Mouse (Mus musculus): ENCODE data around the gene Dzip1.

Gene Dzip1

DNA sequence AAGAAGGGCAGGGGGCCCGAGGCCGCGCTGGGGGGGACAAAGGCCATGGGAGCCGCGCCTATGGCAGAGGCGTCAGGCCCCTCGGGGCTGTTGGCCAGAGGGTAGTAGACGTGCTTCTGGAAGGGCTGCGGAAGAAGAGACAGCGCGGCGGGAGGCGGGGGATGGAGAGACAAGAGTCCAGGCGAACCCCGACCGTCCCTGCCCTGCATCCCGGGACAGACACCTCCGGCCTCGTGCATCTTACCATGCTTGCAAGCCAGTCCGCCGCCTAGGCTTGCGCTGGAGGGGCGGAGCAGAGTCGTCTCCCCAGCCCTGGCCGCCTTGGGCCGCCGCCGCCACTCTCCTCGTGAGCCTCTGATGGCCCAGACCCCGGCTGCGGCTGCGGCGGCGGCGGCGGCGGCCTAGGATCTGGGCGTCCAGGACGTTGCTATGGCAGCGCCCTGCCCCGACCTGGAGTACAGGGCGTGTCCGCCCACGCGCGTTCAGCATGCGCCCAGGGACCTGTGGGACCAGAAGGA lies 2.5 kb downstream of the Dzip1 start:
- DNase-seq (ENCODE audit: low spot score in 2 of 2) = no peak

DNA sequence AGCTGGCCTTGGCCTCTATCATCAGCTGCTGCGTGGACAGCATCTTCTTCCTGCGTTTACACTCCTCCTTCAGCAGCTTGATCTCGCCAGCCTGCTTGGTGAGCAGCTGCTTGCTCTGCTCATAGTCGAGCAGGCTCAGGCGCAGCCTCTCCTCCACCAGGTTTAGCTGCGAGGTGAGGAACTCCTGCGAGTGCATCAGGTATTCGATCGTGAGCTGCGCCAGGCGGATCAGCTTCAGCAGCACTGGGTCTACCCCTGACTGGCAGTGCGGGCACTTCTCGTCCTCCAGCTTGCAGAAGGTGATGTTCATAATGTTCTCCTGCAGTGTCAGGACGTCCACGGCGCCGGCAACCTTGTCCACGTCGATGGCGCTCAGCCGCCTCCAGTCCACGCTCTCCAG lies 3.0 kb downstream of the Dzip1 start:
- no peak for DNase-seq (ENCODE audit: low spot score in 2 of 2)

DNA sequence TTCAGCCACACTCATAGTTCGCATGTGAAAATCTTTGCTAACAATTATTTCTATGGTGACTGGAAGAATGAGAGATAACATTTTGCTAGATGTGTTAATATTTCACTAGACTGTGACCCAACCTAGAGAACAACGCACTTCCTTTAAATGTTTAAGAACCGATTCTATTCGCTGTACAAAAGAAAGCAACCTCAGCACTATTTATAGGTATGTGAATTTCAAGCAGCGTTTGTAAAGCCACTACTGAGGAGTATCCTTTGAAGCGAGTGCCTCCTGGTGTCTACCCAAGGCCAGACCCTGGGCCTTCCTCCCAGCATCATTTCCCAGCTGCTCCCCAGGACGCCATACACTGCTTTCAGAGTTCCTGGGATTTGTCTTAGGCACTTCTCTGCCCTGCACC lies 4.6 kb downstream of the Dzip1 start:
- DNase-seq (ENCODE audit: low spot score in 2 of 2) = no peak

DNA sequence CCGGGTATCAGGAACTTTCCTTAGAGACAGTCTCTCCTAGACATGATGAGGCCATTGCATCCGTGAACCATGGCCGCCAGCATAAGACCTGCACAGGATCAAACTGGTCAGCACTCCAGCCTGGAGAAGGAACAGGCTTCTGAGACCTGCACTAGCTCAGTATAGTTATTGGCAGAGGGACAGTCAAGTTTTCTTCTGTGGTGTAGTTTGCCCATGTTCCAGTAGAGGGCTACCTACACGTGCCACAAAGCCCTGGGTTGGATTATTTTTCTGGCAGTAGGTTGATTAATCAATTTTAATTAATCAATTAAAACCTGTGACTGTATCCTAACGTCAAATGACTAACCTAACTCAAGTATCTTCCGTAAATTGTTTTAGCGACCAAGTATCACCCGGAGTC lies 6.2 kb downstream of the Dzip1 start:
- DNase-seq (ENCODE audit: low spot score in 2 of 2) = peak in 1 of 2 experiments; percentile 41

DNA sequence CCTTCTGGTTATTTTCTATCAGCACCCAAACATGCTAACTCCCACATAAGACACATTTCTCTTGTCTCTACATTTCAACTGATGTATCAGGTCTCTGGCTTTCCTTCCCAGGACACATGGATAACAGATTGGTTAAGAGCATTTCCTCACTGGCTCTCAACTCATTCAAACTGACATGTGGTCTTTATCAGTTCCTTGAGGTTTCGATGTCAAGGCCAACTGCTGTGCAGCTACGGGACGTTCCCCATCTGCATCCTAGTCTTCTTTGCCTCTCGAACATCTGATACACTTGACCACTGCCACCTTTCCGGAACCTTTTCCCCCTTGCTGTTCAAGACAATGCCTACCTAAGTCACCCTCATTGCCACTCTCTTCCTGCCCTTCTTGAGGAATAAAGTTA lies 11.6 kb downstream of the Dzip1 start:
- DNase-seq (ENCODE audit: low spot score in 2 of 2) = no peak

DNA sequence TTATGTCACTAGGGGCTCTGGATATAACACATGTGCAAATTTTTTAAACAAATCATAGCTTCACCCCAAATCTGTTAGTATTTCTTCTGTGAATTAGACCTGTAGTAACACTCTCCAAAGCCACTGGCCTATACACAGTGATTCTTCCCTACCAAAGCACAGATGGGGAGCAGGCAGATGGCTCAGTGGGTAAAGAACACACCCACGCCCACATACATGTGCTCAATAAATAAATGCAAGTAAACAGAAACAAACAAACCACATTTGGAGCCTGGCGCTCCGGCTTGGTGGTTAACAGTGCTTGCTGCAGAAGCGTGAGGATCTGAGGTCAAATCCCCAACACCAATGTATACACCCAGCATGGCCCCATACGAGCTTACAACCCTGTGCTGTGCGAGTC lies 13.7 kb downstream of the Dzip1 start:
- DNase-seq (ENCODE audit: low spot score in 2 of 2) = no peak

DNA sequence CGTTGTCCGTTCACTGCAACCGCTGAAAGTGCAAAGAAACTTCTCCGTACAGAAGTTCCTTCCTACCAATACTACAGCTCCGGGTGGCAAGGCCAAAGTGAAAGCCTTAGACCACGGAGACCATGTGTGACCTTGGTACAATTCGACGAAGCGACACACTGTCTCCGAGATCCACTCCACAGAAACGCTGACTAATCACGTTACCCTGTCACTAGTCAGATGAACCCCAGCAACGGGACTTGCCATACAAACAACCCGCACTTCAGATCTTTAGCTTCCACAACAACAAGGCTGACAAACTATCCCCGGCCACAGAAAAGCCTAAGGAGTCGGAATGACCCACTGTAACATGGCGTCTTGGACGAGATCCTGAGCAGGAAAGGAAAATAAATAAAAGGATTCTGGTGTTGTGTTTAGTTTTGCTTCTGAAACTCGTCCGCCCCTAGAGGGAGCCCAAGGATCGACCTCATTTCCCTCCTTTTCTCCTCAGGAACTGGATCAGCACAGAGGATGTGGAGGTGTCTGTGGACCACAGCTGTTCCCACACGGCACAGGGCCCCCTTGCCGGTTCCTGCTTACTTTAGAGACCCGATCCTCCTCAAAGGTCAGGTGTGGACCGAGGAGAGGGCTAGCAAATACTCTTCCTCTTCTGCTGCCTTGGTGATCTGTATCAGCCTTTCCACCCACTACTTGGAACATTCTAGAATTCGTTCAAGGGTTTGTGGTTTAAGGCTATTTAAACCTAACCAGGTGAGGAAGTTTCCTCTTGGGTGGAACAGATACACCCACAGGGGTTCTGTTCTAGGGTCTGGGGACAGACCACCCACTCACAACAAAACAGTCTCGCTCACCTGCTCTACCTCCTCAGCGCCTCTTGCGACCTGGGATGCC lies 14.7 kb downstream of the Dzip1 start:
- DNase-seq (ENCODE audit: low spot score in 2 of 2) = peak; percentile 30 to 55

DNA sequence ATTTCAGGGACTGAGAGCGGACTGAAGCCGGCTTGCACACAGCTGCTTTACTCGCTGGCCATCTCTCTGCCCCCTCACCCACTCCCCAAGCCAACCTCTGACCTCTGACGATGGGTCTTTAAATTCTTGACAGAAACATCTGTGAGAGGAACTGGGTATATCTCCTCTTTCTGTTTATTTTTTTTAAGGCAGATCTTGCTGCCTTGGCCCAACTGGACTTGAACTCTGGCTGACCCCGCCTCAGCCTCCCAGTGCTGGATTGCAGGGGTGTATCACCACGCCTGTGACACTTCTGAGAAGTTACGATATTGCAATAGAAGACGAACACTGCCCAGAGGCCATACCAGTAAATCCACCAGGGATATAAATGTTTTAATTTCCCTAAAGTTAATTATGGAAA lies 15.4 kb downstream of the Dzip1 start:
- no peak for DNase-seq (ENCODE audit: low spot score in 2 of 2)

DNA sequence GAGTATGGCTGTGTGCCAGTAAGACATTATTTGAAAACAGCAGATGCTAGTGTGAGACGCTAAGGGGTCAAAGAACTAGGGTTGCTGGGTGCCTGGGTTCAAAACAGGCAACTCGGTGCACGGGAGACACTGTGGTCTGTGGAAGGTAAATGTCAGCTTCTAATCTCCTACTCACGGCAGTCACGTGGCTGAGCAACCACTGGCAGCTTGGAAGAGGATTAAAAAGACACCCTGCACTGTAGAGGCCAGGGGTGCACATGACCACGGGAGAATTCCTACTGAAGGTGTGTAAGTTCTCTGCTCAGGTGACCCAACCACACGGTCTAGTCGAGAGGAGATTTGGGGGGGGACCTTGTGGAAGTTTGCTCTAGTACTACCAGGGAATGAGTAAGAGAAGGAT lies 17.7 kb downstream of the Dzip1 start:
- DNase-seq (ENCODE audit: low spot score in 2 of 2) = no peak

DNA sequence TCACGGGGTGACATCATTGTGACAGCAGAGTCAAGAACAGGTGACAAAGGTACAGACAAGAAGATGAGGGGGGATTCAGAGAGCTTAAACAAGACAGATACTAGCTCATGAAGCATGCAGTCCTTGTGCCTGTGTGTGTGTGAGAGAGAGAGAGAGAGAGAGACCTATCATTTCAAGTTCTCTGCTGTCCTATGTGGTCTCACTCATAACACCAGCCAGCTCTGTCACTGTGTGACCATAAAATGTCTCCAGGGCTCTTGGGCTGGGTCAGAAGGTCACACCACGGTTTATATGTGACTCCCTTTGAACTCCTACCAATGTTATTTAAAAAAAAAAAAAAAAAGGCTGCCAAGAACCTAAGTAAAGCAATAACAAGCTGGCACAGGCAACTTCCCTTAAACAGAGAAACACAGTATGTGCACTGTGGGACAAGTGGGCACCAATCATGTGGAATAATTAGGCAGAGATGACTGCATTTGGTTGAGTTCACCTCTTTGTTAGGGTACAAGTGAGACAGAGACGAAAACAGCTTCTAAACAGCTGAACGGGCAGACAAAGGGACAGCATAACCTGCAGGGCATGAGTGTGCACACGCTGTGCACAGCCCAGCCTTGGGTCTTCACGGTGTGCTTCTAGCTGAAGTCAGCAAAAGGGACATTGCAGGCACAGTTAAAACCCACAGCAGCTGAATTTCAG lies 21.2 kb downstream of the Dzip1 start:
- no peak for DNase-seq (ENCODE audit: low spot score in 2 of 2)

DNA sequence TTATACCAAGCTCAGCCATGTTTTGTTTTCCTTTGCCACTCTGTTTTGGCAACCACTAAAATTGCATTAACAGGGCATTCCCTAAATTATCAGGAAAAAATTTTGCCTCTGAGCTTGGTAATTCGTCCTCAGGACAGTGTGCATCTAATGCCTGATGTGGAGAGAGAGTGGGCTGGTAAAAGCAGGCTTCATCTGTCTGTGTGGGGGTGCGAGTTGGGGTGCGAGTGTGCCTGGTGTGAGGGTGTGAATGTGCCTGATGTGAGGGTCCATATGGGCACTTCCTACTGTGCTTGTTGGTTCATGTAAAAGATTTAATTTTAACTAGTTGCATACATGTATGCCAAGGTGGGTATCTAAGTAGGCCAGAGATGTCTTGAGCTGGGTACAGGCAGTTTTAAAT lies 21.9 kb downstream of the Dzip1 start:
- no peak for DNase-seq (ENCODE audit: low spot score in 2 of 2)

DNA sequence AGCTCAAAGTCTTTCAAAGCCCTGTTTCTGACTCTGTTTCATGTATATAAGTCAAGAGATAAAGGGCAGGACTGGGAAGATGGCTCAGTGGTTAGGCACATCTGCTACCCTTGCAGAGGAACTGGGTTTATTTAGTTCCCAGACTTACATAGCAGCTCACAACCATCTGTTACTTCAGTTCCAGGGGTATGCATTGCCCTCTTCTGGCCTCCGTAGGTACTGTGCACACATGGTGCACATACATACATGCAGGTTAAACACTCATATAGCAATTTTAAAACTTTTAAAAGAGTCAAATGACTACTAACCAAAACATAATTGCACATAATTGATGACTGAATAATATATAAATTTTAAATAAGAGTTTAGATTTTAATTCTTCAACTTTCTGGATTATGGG lies 24.3 kb downstream of the Dzip1 start:
- no peak for DNase-seq (ENCODE audit: low spot score in 2 of 2)

DNA sequence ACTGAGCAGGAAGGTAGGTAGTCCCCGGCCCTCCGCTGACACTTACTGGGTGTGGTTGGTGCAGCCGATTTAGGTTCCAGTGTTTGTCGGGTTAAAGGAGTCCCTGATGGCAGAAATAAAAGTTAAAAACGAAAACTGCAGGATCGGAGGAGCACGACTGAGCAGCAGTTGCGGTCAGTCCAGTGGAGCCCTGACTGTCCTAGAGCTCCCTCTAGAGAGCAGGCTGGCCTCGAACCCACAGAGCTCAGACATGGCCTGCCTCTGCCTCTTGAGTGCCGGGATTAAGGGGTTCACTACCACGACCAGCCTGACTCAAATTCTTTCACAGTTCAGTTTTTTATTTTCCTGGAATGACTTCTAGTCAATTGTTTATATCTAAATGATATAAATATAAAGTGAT lies 25.3 kb downstream of the Dzip1 start:
- DNase-seq (ENCODE audit: low spot score in 2 of 2) = no peak

DNA sequence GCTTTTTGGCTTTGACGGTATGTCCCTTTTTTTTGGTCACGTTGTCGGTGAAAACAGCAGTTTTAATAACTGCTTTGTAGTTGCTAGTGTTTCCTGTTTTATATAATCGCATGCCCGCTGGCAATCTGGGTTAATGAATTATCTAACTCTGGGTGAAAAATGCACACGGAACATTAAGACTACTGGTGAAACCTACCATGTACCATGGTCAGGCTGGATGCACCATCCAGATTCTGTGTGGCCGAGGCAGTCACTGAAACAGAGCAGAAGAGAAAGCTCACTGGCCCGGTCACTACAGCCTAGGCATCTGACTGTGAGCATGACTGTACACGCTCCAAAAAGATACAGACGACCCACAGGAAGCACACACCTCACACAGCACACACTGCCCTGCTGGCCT lies 29.6 kb downstream of the Dzip1 start:
- no peak for DNase-seq (ENCODE audit: low spot score in 2 of 2)

DNA sequence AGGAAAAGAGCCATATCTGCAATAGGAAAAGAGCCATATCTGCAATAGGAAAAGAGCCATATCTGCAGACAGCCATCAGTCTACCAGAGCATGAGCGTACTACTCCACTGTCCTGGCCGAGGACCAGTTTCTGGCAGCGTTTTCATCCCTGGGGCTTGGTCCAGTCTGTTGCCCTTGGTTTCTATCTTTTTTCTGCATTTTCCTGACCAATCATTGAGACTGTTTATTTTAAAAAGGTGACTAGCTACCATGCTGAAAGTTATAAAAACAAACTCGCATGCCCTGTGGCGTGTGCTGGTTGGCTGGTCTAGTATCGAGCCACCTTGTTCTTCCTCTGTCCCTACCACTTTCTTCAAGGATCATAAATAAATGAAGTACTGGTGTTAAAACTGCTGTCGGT lies 30.0 kb downstream of the Dzip1 start:
- no peak for DNase-seq (ENCODE audit: low spot score in 2 of 2)

DNA sequence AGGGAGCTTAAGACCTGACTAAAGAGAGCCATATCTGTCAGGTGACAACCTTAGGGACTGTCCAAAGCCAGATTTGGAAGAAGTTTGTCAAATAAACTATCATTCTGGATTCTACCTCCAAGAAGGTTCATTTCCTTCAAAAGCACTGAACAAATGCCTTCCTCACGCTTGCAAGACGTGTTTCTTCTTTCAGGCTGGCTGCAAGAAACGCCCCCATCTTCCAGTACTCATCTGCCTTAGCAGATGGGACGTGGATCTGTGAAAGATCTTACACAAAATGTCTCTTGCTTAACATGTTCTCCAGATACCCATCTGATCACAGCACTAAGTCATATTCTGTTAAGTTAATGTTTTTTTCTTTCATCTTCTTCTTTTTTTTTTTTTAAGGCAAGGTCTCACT lies 35.2 kb downstream of the Dzip1 start:
- no peak for DNase-seq (ENCODE audit: low spot score in 2 of 2)

DNA sequence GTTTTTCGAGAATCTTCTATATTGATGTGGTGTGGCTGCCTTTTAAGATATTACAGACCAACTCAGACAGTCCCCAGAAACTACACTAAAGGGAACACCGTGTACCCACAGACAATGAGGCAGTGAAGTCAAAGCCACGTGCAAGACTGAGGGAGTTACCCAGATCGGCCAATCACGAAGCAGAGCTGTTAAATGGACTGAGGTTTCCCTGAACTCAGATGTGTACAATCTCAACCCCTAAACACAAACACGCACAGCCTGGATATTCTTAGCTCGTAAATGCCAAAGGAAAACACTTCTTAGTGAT lies 41.1 kb downstream of the Dzip1 start:
- no peak for DNase-seq (ENCODE audit: low spot score in 2 of 2)

DNA sequence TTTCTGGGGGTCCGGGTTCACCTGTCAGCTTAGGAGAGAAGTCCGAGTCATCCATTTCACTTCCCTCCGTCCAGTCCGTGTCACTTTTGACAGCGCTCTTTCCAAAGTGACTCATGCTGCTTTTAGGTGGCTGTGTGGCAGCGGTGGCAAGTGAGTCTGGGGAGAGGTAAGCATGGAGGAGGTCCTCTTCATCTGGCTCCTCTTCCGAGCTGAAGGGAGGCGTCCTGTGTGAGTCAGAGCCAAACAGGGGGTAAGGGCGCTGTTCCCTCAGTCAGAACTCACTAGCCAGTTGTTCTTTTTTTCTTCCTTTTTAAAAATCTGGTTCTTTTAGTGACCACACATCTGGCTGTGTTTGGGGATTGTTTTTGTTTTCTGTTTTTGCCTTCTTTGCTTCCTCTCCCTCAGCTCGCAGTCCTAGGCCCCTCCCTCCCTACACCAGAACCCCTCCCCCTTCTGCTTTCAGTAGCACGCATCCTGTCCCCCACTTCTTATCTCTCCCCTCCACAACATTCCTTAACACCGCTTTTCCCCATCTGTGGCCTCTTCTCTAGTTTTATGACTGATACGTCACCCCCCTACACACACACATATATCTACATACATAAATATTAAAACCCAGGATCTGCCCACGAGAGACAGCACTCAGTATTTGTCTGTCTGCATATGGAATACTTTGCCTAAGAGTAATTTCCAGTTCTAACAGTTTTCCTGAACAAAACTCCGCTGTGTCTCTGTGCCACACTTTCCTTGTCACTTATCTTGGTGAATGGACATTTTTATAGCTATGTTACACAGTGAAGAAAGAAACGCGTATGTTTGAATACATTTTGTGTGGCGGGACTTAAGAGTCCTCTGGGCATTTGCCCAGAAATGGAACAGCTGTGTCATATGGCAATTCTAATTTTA lies 41.7 kb downstream of the Dzip1 start:
- DNase-seq (ENCODE audit: low spot score in 2 of 2) = no peak

DNA sequence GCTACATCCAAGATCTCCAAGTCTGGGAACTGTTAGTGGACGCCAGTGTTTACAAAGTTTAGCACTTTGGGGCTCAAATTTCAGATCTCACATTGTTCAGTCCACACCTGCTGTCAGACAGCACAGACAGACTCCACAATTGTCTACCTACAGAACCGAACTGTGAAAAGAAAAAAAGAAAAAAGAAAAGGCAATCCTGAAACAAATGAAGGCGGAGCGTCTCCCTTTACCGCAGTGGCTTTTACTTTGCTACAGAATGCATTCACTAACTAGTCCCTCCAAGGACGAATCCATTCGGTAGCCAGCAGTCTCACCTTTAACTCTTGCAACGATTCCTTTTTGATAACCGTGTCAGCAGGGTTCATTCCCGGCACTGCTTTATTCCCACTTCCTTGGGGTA lies 44.6 kb downstream of the Dzip1 start:
- DNase-seq (ENCODE audit: low spot score in 2 of 2) = no peak

DNA sequence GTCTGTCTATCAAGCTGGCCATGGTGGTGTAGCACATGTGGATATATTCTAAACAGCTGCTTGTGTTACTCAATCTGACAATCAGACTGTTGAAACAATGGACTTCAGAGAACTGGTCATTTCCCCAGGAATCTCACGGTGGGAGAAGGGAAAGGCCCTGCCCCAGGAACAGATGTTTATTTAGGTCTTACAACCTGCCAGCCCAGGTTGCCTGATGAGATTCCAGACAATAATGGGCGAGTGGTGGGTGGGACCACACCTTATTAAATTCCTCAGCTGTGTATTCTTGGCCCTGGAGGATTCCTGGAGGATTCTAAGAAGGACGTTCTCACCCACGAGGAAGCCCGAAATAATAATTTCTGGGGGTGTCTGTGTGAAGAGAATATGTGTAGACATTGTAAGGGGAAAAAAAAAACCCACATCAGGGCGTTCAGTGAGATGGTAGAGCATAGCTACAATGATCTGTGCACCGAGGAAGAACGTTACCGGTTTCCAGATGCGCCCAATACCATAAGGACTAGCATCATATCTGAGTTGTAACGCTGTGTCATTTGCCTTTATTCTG lies 46.8 kb downstream of the Dzip1 start:
- DNase-seq (ENCODE audit: low spot score in 2 of 2) = no peak

DNA sequence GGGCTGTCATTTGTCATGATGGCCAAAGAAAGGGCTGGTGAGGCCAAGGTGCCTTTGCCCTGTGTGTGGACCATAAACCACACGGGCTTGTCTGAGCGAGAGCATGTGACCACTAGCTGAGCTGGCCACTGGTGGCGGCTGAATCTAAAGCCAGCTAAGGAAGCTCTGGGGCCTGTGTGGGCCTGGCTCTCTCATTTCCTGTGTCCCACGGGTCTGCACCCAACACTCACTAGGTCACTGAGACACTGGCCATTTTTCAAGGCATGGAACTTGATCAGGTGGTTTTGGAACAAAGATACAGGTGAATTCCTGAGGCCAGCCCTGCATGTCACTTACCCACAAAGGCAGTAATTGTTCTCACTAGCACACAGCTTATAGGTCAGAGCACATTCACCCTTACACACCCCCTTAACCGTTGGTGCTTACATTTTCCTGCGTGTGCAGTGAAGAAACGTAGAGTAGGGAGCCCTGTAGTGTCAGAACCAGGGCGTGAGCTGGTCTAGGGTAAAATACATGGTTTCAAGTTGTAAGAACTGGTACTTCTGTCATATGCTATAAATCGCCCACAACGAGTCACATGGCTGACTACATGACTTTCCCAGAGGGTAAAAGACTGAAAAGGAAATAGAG lies 50.4 kb downstream of the Dzip1 start:
- DNase-seq (ENCODE audit: low spot score in 2 of 2) = no peak

DNA sequence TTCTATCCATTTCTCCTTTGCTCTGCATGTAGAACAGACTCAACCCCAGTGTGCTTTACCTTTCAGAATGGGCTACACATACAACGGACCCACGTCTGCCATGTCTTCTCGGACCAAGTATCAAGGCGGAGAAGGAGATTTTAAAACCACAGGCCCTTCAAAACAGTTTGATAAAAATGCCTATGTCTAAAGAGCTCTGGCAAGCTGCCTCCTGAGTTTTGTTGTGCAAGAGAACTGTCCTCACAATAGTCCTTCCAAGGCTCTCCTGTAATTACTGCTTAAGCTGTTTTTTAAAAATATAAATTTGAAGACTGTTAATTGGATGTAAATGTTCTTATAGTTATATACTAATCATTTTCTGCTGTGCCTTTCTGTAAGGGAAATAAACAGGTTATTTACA lies 51.1 kb downstream of the Dzip1 start:
- DNase-seq (ENCODE audit: low spot score in 2 of 2) = no peak

All from thymus, postnatal 10 days (tissue).